Mouse (Mus musculus) frontal cortex, postnatal 10 days (tissue): ENCODE results near the gene Fgd2.
"Not testable (repeated sequence)": the region's sequence is repeated elsewhere in the genome, so short reads cannot be mapped to it uniquely, and the experiment has no call there.

Experiments
- DNase-seq, 2 experiments: peaks; one replicate each; pipeline ENCODE4 v3.0.0; 2022; ENCODE audit warnings: low spot score in 2 of 2, mixed read lengths in 1 of 2

Gene Fgd2

GRCm38 (mm10) chr17:29360761-29361221 lies at the start of gene Fgd2:
Gene Fgd2 (plus strand): TSS chr17:29360914.
- DNase-seq: no peak

DNA sequence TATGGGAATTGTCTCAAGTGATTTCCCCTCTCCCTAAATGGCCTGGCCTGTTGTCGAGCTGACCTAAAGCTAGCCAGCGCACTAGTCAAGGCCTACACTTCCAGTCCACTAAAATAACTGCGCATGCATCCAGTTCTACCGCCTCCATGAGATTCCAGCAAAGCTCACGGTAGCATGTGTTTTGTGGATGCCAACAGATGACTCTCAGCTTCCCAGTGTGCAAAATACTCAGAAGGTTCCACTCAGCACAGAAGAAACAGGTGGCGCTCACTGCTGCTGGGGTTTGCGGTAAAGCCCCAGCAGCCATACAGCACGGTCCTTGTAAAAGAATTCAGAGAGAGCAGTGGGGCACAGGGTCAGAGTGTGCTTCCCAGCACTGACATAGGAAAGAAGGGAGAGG lies 49.1 kb upstream of the Fgd2 start:
- DNase-seq: no peak

DNA sequence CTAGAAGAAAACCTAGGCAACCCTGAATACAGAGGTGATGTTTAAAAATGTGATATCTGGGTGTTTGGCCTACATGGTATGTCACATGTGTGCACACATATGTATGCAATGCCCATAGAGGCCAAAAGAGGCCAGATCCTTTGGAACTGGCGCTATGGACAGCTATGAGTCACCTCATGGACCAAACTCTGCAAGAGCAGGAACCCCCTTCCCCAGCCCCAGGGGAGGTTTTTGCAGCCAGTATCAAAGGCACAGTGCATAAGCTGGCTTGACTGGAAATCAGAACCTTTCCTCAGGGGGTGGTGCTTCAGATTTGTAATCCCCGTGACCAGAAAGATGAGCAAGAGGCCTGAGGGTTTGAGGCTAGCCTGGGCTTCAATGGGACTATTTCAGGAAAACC lies 48.6 kb upstream of the Fgd2 start:
- no peak for DNase-seq

DNA sequence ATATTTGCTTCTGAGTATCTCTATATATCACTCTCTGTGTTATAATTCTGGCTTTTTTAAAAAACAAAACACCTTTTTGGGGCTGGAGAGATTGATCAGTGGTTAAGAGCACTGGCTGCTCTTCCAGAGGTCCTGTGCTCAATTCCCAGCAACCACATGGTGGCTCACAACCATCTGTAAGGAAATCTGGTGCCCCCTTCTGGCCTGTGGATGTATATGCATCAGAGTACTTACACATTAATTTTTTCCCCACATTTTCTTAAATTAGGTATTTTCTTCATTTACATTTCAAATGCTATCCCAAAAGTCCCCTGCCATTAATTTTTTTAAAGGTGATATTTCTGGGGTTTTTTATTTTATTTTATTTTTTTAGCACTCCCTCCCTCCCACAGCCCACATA lies 47.4 kb upstream of the Fgd2 start:
- no peak for DNase-seq

- no peak for DNase-seq
Observed at GRCm38 (mm10) chr17:29315672-29316465, 44.8 kb upstream of the Fgd2 start.

DNA sequence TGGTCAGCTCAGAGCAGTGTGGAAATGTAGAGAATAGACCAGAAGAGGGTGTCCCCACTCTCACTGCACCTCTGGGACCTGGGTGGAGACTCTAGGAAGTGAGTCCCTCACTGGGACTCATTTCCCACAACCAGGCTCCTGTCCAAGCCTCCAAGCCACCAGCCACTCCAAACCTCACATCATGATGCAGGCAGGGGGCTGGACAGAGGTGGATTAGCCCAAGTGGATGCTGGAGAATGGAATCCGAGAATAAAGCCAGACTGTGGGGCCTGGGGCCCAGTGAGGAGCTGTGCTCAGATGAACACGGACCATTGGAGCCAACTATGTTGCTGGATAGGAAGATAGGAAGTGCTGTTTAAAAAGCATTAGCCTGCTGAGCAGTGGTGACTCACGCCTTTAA lies 43.8 kb upstream of the Fgd2 start:
- no peak for DNase-seq

DNA sequence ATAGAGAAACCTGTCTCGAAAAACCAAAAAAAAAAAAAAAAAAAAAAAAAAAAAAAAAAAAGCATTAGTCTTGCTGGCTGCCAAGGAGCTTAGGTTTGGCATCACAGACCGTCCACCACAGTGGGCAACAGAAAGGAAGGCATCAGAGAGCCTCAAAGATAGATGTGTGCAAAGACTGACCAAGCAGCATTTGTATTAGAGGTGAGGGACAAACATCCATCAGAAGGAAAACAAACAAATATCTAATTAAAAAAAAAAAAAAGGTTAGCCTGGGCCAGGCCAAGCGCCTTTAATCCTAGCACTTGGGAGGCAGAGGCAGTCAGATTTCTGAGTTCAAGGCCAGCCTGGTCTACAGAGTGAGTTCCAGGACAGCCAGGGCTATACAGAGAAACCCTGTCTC lies 43.3 kb upstream of the Fgd2 start, which contains the start of gene Pi16:
TSS of gene Pi16 (plus strand) at position 301 of the 400 bp plus-strand sequence.
- not testable (repeated sequence) for DNase-seq

- DNase-seq: no peak
Observed at GRCm38 (mm10) chr17:29318731-29319250, 41.9 kb upstream of the Fgd2 start.

DNA sequence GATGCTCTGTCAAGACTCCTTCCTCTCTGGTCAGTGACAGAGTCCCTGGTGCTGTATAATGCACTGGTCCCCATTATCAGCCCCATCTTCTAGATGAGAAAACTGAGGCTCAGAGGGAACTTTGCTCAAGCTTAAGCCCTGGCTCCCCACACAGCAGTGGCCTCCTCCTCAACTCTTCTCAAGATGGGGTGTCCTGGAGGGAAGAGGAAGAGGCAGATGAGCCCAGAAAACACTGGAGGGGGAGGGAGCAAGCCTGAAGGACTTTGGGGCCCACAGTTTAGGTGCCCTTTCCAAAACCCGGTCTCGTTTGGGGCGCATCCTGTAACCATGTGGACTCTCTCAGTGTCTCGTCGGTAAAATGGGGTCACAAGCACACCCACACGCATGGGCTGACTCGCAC lies 41.2 kb upstream of the Fgd2 start:
- no peak for DNase-seq

- no peak for DNase-seq
Observed at GRCm38 (mm10) chr17:29319881-29320639, 40.7 kb upstream of the Fgd2 start.

DNA sequence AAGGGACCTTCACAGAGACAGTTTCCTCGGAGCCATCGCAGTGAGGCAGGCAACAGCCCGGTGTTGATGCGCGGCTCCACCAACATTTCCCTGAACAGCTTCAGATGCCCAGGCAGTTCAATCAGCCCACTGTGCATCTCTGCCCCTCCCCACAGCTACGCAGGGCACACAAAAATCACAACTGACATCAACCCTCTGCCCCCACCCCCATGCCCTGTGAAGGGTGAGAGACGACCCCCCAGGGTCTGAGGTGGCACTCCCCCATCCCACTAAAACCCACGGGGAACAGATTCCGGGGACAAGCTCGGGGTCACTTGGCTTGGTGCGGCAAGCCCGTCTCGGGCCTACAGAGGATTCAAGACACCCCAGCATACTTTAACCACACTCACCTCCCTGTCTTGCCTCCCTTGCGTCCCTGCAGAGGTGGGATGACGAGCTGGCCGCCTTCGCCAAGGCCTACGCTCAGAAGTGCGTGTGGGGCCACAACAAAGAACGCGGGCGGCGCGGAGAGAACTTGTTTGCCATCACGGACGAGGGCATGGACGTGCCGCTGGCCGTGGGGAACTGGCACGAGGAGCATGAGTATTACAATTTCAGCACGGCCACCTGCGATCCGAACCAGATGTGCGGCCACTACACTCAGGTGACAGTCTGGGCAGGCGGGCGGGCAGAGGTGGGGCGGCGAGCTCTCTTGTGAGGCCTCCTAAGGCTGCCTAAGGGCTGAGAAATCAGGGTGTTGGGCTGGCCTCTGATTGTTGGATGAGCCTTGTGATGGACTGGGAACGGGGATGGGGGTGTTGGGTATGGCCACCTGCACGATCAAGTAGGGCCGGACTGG lies 38.7 kb upstream of the Fgd2 start:
- no peak for DNase-seq

- no peak for DNase-seq
Observed at GRCm38 (mm10) chr17:29322603-29322962, 38.1 kb upstream of the Fgd2 start.

DNA sequence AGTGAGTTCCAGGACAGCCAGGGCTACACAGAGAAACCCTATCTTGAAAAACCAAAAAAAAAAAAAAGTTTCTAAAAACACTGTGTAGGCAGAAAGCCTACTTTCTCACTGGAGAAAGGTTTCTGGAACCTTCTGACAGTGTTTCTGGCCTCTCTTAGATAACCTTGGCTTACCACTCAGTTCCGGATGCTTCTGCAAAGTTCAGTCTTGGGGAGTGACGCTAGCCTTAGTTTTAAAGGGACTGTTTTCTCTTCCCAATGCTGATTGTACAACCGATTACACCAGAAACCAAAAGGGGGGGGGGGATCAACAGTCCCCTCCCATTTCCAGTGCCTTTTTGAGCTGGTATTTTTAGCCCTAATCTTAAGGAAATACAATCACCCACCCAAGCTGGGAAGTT lies 37.1 kb upstream of the Fgd2 start:
- no peak for DNase-seq

DNA sequence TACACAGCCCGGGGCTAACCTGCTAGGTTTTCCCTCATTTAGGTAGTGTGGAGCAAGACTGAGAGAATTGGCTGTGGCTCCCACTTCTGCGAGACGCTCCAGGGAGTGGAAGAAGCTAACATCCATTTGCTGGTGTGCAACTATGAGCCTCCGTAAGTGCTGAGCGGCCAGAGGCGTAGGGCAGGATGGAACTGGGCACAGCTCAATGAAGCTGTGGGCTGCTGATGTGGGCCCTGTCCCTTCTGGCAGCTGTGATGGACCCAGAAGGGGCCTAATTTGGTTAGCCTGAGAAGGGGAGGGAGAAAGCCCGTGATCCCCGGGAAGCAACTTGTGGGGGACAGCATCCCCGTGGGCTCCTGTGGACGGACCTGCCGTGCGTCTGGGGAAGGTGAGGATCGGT lies 34.9 kb upstream of the Fgd2 start:
- DNase-seq: no peak

DNA sequence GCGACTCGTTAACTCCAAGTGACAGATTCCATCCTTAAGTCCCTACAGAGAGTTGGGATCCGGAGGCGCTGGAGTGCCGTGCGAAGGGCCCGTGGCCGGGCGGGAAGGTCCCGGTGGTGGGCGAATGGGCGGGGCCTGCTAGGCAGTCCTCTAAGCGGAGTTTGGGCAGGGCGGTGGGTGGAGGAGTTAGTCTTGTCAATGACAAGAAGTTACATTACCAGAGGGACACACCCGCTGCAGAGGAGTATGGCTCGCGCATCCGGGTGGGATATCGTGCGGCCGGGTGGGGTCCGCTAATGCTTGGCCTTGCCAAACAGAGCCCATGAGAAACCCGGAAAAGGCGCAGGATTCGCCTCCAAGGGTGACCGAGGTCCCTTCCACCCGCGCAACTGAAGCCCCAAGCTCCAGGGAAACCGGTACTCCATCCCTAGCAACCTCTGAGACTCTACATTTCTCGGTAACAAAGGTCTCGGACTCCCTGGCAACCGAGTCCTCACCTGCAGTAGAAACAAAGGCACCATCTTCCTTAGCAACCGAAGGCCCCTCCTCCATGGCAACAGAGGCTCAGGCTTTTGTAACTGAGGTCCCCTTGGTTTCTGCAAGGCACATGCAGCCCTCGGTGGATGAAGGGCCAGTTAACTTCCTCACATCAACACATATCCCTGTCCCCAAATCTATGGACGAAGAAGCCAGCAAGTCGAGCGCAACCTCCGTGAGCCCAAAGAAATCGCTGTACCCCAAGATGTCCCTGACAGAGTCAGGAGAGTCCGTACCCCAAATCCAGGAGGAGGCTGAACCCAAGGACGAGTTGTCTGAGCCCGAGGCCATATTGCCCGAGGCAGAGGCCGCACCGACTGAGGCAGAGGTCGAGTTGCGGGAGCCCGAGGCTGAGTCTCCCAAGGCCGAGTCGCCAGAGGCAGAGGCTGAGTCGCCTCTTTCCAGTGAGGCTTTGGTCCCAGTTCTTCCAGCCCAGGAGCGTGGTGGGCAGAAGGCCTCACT lies 33.9 kb upstream of the Fgd2 start:
- DNase-seq: no peak

DNA sequence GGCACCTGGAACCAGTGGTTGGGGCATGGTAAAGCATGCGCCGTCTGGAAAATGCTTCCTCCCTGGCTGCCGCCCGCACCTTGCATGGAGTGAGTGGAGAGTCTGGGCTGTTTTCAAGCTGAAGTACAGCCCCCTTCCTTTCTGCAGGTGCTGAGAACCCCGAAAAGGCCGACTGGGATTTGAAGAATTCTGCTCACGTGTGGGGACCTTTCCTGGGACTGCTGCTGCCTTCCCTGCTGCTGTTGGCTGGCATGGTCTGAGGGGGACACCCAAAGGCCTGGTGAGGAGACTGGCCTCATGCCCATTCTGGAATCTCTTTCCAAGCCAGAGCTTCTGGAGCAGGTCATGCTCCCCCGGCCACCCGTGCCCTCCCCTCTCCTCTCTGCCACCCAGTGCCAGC lies 33.0 kb upstream of the Fgd2 start:
- no peak for DNase-seq

- no peak for DNase-seq
Observed at GRCm38 (mm10) chr17:29330221-29330620, 30.5 kb upstream of the Fgd2 start.

DNA sequence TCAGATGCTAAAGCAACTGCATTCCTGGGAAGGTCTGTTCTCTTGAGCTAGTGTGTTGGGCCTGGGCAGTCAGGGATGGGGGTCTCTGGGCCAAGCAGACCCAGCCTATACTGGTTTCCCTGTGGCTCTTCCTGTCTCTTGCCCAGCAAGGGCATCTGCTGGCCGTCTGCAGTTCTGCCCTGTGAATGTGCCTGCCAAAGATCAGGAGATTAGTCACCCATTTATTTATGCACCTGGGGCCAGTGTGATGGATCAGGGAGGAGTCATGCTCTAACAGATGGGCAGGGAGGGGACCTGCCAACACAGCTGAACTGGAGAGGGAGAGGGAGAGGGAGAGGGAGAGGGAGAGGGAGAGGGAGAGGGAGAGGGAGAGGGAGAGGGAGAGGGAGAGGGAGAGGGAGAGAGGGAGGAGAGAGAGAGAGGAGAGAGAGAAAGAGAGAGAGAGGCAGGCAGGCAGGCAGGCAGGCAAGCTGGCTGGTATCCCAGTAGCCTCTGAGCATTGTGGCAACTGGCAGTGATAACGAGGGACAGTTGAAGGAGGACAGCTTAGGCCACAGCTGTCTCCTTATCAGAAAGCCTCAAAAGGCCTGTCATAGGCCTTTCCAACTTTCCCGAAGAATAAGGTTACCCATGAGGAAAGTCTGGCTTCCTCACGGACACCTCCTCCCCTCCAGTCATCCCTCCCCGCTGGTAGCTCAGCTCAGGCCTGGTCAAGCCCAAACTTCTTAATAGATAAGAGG lies 29.9 kb upstream of the Fgd2 start:
- DNase-seq: no peak

GRCm38 (mm10) chr17:29332186-29332685 lies 28.5 kb upstream of the Fgd2 start:
- DNase-seq: no peak
